21 mouse cellular contexts compared by ENCODE assay signal in the genomic region with DNA sequence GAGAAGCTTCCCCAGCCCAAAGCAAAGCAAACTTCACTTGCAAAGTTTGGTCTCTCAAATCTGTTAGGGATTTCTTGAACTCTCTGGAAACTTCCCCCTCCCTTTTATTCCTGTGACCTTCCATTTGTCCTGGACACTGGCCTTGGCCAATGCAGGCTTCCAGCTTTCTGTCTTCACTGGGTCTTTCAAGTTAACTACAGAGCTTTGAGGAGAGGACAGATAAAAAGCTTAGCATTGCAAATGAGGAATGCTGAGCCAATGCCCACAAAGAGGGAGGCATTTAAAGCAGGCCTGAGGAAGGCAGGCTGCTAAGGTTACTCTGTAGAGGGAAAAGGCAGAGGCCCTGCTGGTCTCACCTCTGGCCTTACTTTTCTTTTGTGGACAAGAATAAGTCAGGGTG.
DNase-seq lines count a peak whose midpoint lies in the region; ATAC-seq lines count a peak whose summit lies in the region.
"Had no signal": no experiment of that assay in that cellular context is flagged by ENCODE, and none has a peak within 500 bp of the region (broad histone marks: within the 10 kb centered on the region; RNA-seq: fewer than 3 reads in every experiment).

No protein-coding gene starts in this region.

- peaks cover 59% of the 10 kb centered on the region for H3K4me1 ChIP-seq in heart, embryonic 15.5 days (replicated peaks)
- peaks cover 23% of the 10 kb centered on the region for H3K4me1 ChIP-seq in midbrain, embryonic 13.5 days (replicated peaks)
- H3K4me1 ChIP-seq: liver, embryonic 15.5 days had no signal

- H3K9ac ChIP-seq in heart, embryonic 15.5 days = no peak overlapping the region
- no peak overlapping the region for H3K9ac ChIP-seq in midbrain, embryonic 13.5 days (replicated peaks)
- H3K9ac ChIP-seq: embryonic facial prominence, embryonic 12.5 days; liver, embryonic 15.5 days; neural tube, embryonic 15.5 days had no signal

- no peak overlapping the region for H3K4me2 ChIP-seq in heart, embryonic 15.5 days
- H3K4me2 ChIP-seq in midbrain, embryonic 13.5 days (replicated peaks) = no peak overlapping the region
- H3K4me2 ChIP-seq: embryonic facial prominence, embryonic 12.5 days; liver, embryonic 15.5 days; neural tube, embryonic 15.5 days had no signal

- DNase-seq in adrenal gland, adult (ENCODE audit: inconsistent age in 2 of 2, low spot score in 1 of 2) = peak; percentile 48 to 82
- DNase-seq in adrenal gland, postnatal 25 days = no peak
- DNase-seq in heart, postnatal 36 days = no peak
- DNase-seq in ZHBTc4 (ENCODE audit: low read depth, low spot score) = peak; percentile 65
- DNase-seq in cerebellum, postnatal 14 days = no peak
- no peak for DNase-seq in spleen, adult 18-20 months
- DNase-seq: cerebellum, adult 2 months; kidney, adult 9 months; kidney, postnatal 36 days; retina, postnatal 1 day; thymus, postnatal 4 days had no signal

- peak overlapping the region; percentile 63 for H3K27ac ChIP-seq in heart, embryonic 15.5 days
- H3K27ac ChIP-seq in midbrain, embryonic 13.5 days = 0 out of 2 replicates have a peak overlapping the region, but pooled peaks have one; percentile 52
- H3K27ac ChIP-seq: embryonic facial prominence, embryonic 12.5 days; liver, embryonic 15.5 days; neural tube, embryonic 15.5 days had no signal

- no peaks in the 10 kb centered on the region for H3K27me3 ChIP-seq in heart, embryonic 15.5 days
- H3K27me3 ChIP-seq in midbrain, embryonic 13.5 days = no peaks in the 10 kb centered on the region
- H3K27me3 ChIP-seq: embryonic facial prominence, embryonic 12.5 days; liver, embryonic 15.5 days; neural tube, embryonic 15.5 days had no signal

- no peaks in the 10 kb centered on the region for H3K36me3 ChIP-seq in heart, embryonic 15.5 days
- H3K36me3 ChIP-seq in midbrain, embryonic 13.5 days = no peaks in the 10 kb centered on the region
- H3K36me3 ChIP-seq: embryonic facial prominence, embryonic 12.5 days; liver, embryonic 15.5 days; neural tube, embryonic 15.5 days had no signal

- ATAC-seq in heart, embryonic 15.5 days (replicated peaks; ENCODE audit: insufficient number of reproducible peaks, insufficient read depth, low FRiP score, low read depth) = no peak
- ATAC-seq in midbrain, embryonic 13.5 days = no peak
- ATAC-seq: forebrain, embryonic 16.5 days; inflammation-experienced regulatory T-cells, adult 6 months; lung, postnatal 0 days had no signal

- intact Hi-C loops in heart, postnatal 36 days (cut with DNase I) = no loop called here

- H3K4me3 ChIP-seq in heart, embryonic 15.5 days = no peak overlapping the region
- no peak overlapping the region for H3K4me3 ChIP-seq in midbrain, embryonic 13.5 days (replicated peaks)
- H3K4me3 ChIP-seq: embryonic facial prominence, embryonic 12.5 days; liver, embryonic 15.5 days; megakaryocyte, embryonic 14.5 days; myocyte; neural tube, embryonic 15.5 days had no signal

- H3K9me3 ChIP-seq in heart, embryonic 15.5 days (replicated peaks) = no peaks in the 10 kb centered on the region
- H3K9me3 ChIP-seq in midbrain, embryonic 13.5 days = no peaks in the 10 kb centered on the region
- H3K9me3 ChIP-seq: embryonic facial prominence, embryonic 12.5 days; liver, embryonic 15.5 days; neural tube, embryonic 15.5 days had no signal

Comparison
In these comparisons a context has a peak if more than half of its experiments do, and no peak if none do; other contexts are left out.
1. DNase-seq: peak in adrenal gland, adult (2 of 2) and ZHBTc4 (single experiment); none in adrenal gland, postnatal 25 days (single experiment), heart, postnatal 36 days (0 of 2), cerebellum, postnatal 14 days (0 of 2) and spleen, adult 18-20 months (0 of 2).